Mouse (Mus musculus) midbrain, postnatal 0 days (tissue): ENCODE measurements around the gene Slc25a21. TPM values are rescaled to one million over a fixed set of nuclear protein-coding genes. Genes with fewer than 3 reads are reported as not detected.
"Not testable (repeated sequence)": the region's sequence is repeated elsewhere in the genome, so short reads cannot be mapped to it uniquely, and the experiment has no call there.

ENCODE experiments used
- ATAC-seq: fragments of 200-750 bp; cut with Nextera tagmentation; 2 replicates; pipeline ENCODE4 v1.8.0; 2017; ENCODE audit warnings: moderate number of reproducible peaks, mild to moderate bottlenecking, moderate TSS enrichment, moderate library complexity; ENCODE audit not compliant: low FRiP score
- DNase-seq: peaks from one replicate; pipeline ENCODE4 v3.0.0-alpha.2; 2015; ENCODE audit warnings: low spot score
- H3K27ac ChIP-seq: fragments of 300-500 bp; sonication (generic); 2 replicates; pipeline ENCODE4 v1.5.1; 2014; ENCODE audit warnings: low read depth, mild to moderate bottlenecking, low read length, mixed read lengths
- H3K27me3 ChIP-seq: fragments of 300-500 bp; sonication (generic); 2 replicates; pipeline ENCODE4 v1.6.1; 2014; ENCODE audit warnings: low read length, control low read depth, mixed read lengths; ENCODE audit not compliant: insufficient read depth
- H3K36me3 ChIP-seq: fragments of 300-500 bp; sonication (generic); 2 replicates; pipeline ENCODE4 v1.6.1; 2014; ENCODE audit warnings: low read length, control low read depth, mixed read lengths; ENCODE audit not compliant: insufficient read depth
- H3K4me1 ChIP-seq: fragments of 300-500 bp; sonication (generic); 2 replicates; pipeline ENCODE4 v1.6.1; 2014; ENCODE audit warnings: mild to moderate bottlenecking, control low read depth, antibody characterized with exemption, low read length, mixed read lengths; ENCODE audit not compliant: insufficient read depth
- H3K4me2 ChIP-seq: fragments of 300-500 bp; sonication (generic); 2 replicates; pipeline ENCODE4 v1.6.1; 2014; ENCODE audit warnings: low read depth, mild to moderate bottlenecking, low read length, mixed read lengths; ENCODE audit not compliant: poor library complexity, severe bottlenecking
- H3K4me3 ChIP-seq: fragments of 300-500 bp; sonication (generic); 2 replicates; pipeline ENCODE4 v1.5.1; 2014; ENCODE audit warnings: low read depth, mild to moderate bottlenecking, low read length, moderate library complexity
- H3K9ac ChIP-seq: fragments of 300-500 bp; sonication (generic); replicated peaks from 2 replicates; pipeline ENCODE4 v1.6.1; 2014; ENCODE audit warnings: mild to moderate bottlenecking, low read length, moderate library complexity, mixed read lengths; ENCODE audit not compliant: poor library complexity, severe bottlenecking
- H3K9me3 ChIP-seq: fragments of 300-500 bp; sonication (generic); 2 replicates; pipeline ENCODE4 v1.6.1; 2016; ENCODE audit warnings: low read length, control low read depth
- CTCF ChIP-seq: IDR thresholded peaks from 2 replicates; pipeline ENCODE4 v1.5.1; 2016; ENCODE audit warnings: antibody characterized with exemption, mild to moderate bottlenecking
- WGBS: fragments of 180-500 bp; shearing (Covaris S2); extraction: QIAGEN DNeasy Blood & Tissue Kit; methylation state at CpG from one replicate; pipeline ENCODE4 v1.1.7; 2014; 5-methylcytosine and 5-hydroxymethylcytosine counted together
- polyA plus RNA-seq: library from polyadenylated mRNA; unstranded; fragments of >200 nt; fragmentation: Nextera tagmentation; extraction: Ambion mirVana; gene quantifications from 2 replicates; pipeline ENCODE4 v1.2.1, GENCODE M21; 2015
- total RNA-seq: library from RNA; depleted of rRNA; stranded (reverse); fragments of >200 nt; gene quantifications from 2 replicates; pipeline ENCODE4 v1.2.3, GENCODE M21; 2014

Gene Slc25a21
- total and polyA plus RNA-seq, 2 experiments from 2014 or later: 0.11 TPM; not detected in 1

DNA sequence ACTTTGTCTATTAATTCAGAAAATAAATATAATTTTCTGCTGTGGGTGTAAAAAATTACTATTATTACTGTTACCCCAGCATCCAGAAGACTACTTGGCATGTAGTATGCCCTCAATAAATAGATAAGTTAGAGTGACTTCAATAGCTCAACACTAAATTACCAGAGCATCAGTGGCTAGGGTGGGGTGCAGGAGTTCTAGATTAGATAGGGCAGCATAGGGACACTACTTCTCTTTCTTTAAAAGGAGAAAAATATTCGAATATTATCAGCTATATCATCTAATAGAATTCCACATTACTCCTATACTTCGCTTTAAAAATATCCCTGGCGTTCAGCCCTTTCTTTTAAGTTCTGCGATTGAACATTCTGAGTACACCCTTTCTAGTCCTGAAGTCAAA, 32.4 kb upstream of the Slc25a21 start:
- Histone ChIP-seq H3K36me3 (no peaks in the 10 kb centered on the region), H3K4me3 (peak overlapping the region; percentile 75), H3K9me3 (no peaks in the 10 kb centered on the region), H3K9ac (peak overlapping the region; percentile 81; the same call in 1 of the 2 replicates), H3K27me3 (no peaks in the 10 kb centered on the region), H3K27ac (peak overlapping the region; percentile 60; the same call in 1 of the 2 replicates), H3K4me1 (no peaks in the 10 kb centered on the region), H3K4me2 (peak overlapping the region; percentile 75)
- no peak for TF ChIP-seq CTCF
- ATAC-seq (no peak), DNase-seq (no peak)
- WGBS: 27% methylated on average over 4 of the region's 4 CpGs

GRCm38 (mm10) chr12:57227776-57228175, 30.5 kb upstream of the Slc25a21 start:
- H3K27ac ChIP-seq: no peak overlapping the region
- no peak for ATAC-seq
- no peaks in the 10 kb centered on the region for H3K27me3 ChIP-seq
- H3K9me3 ChIP-seq: no peaks in the 10 kb centered on the region
- no peak overlapping the region for H3K9ac ChIP-seq
- WGBS: 75% methylated on average over 2 of the region's 8 CpGs
- no peak overlapping the region for H3K4me3 ChIP-seq
- no peaks in the 10 kb centered on the region for H3K36me3 ChIP-seq
- DNase-seq: no peak
- TF ChIP-seq CTCF: no peak
- no peaks in the 10 kb centered on the region for H3K4me1 ChIP-seq
- no peak overlapping the region for H3K4me2 ChIP-seq

DNA sequence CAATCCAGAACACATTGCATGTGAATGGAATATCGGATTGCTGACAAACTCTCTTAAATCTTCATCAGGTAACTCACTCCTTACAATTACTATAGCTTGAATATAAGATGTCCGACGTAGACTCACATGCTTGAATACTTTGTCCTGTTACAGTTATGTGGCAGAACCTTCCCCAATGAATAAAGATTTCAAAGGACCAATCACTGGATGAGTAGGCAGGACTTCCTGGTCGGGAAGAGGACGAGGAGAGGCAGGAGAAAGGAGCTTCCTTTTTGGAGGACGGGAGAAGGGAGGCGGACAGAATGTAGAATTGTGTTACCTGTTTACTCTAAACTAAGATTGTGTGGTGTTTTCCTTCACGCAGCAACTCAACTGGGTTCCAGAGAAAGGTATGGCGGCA, 29.1 kb upstream of the Slc25a21 start:
- Histone ChIP-seq H3K4me1 (no peaks in the 10 kb centered on the region), H3K9me3 (no peaks in the 10 kb centered on the region), H3K36me3 (no peaks in the 10 kb centered on the region), H3K4me2 (no peak overlapping the region), H3K27me3 (no peaks in the 10 kb centered on the region), H3K9ac (no peak overlapping the region), H3K4me3 (no peak overlapping the region), H3K27ac (no peak overlapping the region)
- no peak for TF ChIP-seq CTCF
- WGBS: 90% methylated on average over 9 of the region's 9 CpGs
- ATAC-seq (no peak), DNase-seq (no peak)

GRCm38 (mm10) chr12:57212463-57212862, 15.2 kb upstream of the Slc25a21 start:
- 0 out of 2 replicates have a peak, but pooled peaks have one; percentile 53 for ATAC-seq
- not testable (repeated sequence) for H3K27me3 ChIP-seq, H3K27ac ChIP-seq, DNase-seq, H3K4me1 ChIP-seq, H3K9ac ChIP-seq, H3K4me3 ChIP-seq, H3K36me3 ChIP-seq, H3K9me3 ChIP-seq, H3K4me2 ChIP-seq
- WGBS: 82% methylated on average over 5 of the region's 5 CpGs

DNA sequence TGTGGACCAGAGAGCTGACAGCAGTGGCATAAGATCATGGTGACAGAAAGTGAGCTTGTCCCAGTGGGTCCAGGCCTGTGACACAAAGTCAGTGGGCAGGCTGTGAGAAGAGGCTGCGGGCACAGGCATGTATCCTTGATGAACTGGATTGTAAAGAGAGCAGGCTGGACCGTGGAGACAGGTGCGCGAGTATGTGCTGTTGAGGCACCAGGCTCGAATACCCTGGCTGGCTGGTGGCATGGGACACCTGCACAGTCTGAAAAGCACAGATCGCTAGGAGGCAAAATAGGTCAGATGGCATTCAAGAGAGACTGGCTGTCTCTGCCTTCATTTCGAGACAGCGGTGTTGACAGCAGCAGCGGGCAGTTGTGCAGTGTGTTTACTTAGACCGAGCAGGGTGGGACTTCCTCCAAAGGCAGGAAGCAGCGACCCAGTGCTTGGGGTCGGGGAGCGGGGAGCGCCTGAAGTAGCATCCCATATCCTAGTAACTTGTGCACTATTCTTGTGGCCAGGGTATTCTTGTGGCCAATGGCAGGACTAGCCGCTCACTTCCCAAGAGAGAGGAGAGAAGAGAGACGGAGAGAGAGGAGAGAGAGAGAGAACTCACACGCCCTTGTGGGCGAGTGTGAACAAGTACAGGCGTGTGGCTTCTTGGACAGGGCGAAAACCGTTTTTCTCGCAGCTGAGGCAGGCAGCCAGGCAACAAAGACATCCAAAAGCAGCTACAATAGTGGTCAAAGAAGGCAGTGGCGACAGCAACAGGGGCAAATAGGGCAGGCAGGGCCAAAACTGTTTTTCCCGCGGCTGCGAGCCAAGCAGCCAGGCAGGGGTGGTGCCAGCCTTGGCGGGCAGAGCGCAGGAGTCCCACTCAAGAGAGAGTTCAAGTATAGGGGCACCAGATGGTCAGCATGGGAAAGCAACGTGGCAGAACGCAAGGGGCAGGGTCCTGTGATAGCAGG, 14.4 kb upstream of the Slc25a21 start:
- no peaks in the 10 kb centered on the region for H3K4me1 ChIP-seq
- WGBS: 8% methylated on average over 30 of the region's 30 CpGs
- H3K9me3 ChIP-seq: no peaks in the 10 kb centered on the region
- H3K27ac ChIP-seq: no peak overlapping the region
- no peak for TF ChIP-seq CTCF
- DNase-seq (peak; percentile 36), ATAC-seq (peak; percentile 64)
- no peaks in the 10 kb centered on the region for H3K36me3 ChIP-seq
- H3K4me3 ChIP-seq: peak overlapping the region; percentile 44
- H3K27me3 ChIP-seq: no peaks in the 10 kb centered on the region
- peak overlapping the region; percentile 89 for H3K4me2 ChIP-seq
- H3K9ac ChIP-seq: peak overlapping the region; percentile 54

DNA sequence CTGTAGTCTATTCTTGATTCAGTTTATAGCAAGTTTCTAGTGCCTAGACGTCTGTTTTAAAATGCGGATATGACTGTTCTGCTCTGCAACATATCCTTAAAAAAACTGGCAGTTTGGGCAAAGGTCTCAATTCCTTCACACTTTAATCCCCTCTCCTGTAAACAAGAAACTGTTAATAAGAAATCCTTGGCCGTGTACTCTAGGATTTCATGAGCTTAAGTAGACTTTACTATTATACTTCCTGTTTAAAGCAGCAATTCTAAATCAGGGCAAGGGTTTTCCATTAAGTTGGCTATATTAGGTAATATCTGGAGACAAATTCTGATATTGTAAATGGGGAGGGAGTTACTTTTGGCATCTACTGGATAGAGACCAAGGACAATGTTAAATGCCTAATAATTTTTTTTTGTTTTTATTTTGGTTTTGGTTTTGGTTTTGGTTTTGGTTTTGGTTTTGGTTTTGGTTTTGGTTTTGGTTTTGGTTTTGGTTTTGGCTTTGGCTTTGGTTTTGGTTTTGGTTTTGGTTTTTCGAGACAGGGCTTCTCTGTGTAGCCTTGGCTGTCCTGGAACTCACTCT, 7.1 kb upstream of the Slc25a21 start:
- ATAC-seq (no peak), DNase-seq (no peak)
- H3K4me2 ChIP-seq: no peak overlapping the region
- WGBS: 87% methylated on average over 4 of the region's 4 CpGs
- H3K27ac ChIP-seq: no peak overlapping the region
- H3K27me3 ChIP-seq: no peaks in the 10 kb centered on the region
- TF ChIP-seq CTCF: no peak
- H3K4me1 ChIP-seq: no peaks in the 10 kb centered on the region
- H3K36me3 ChIP-seq: no peaks in the 10 kb centered on the region
- no peak overlapping the region for H3K9ac ChIP-seq
- H3K9me3 ChIP-seq: no peaks in the 10 kb centered on the region
- H3K4me3 ChIP-seq: no peak overlapping the region
